Mouse (Mus musculus) layer of hippocampus, adult 9-10 months (tissue): ENCODE data around the gene Cables2.
A peak's percentile ranks its signal among the peaks of the same experiment; 100 is the strongest.
"Not testable (repeated sequence)": the region's sequence is repeated elsewhere in the genome, so short reads cannot be mapped to it uniquely, and the experiment has no call there.

Experiments
- DNase-seq: peaks from one replicate; pipeline ENCODE4 v3.0.0; 2022; ENCODE audit warnings: low spot score

Cables2 gene

DNA sequence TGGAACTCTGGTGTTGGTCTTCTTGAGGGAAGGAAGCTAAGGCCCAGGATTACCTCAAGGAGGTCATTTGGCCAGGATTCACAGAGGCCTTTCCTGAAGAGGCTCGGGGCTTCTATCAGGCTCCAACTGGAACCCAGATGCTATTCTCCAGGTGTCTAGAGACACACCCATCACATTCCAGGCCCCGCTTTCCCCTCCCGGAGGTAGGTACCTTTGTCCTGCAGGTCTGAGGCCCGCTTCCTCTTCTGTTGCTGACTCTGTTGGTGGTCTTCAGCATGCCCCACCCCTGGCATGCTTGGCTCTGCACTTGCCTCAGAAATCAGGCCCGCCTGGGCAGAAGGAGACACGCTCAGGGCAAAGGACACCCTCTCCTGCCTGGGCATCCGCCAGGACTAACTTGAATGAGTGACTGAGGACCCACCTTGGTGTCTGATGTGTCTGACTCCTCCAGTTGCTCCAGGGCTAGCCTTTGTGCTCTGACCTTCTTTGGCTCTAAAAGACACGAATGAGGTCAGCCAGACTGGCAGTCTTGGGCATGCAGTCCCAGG is 4.6 kb upstream of the Cables2 start:
- DNase-seq, result no peak

DNA sequence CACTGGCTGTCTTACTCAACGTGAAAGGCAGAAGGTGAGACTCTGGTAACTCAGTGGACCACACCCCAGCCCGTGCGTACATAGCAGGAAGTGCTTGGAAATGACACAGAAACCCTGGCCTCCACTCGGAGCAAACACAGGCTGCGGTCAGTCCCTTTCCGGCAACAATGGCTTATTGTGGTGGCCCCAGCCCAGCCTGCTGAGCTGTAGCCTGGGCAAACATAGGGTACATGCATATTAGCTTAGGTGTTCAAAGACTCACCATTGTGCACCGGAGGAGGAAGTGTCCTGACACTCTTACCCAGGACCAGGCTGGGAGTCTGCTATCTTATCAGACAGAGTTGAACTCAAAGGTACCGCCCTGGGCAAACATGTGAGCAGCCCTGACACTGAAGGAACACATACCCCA is 3.6 kb upstream of the Cables2 start:
- DNase-seq, result no peak

DNA sequence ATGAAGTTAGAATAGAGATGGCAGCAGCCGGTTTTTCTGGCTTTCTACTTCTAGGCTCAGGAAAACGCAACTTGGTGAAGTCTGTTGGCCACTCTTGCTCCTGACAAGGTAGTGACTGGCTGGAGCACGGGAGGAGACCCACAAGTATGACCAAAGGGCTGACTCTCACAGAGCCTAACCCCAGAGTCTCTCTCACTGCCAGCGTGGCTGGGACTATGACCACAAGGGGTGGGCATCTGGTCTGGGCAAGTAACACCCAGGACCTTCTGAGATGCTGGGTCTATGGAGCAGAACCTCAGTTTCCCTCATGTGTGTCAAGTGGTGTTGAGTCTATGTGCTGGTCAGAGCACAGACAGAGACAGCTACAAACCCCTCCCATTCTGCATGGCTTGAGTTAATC is 3.1 kb upstream of the Cables2 start:
- no peak for DNase-seq

DNA sequence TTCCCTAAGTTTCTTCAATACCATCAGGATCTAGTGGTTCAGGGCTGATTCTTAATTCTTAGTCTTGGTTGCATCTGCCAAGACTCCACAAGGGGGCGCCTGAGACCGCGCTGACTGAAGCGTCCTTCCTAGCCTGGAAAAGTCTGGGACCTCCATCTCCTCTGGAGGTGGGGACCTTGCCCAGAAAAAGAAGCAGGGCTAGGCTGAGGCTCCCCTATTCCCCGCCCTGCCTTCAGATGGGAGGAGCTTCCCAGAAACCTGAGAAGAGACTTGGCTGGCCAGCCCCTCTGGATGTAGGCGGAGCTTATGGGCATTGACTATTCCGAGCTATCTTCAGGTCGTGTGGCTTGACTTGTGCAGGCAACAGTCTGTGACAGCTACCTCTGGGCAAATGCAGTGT is 2.5 kb upstream of the Cables2 start:
- DNase-seq, result no peak

DNA sequence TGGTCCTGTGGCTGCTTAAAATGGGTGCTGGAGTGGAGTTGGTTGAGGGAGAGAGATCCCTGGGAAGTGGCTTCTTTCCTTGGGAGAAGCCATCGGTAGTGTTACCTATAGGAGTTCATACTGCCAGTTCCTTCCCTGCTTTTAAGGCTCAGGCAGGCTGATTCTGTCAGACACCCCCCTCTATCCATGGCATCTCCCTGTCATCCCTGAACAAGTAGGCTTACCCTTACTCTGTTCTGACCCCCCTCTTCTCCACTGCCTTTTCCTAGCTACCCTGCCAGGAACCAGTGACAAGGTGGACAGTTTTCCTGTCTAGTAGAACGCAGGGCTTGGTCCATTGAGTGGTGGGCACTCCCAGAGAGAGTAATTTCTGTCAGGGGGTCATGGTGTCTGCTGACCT is 1.2 kb upstream of the Cables2 start:
- no peak for DNase-seq

DNA sequence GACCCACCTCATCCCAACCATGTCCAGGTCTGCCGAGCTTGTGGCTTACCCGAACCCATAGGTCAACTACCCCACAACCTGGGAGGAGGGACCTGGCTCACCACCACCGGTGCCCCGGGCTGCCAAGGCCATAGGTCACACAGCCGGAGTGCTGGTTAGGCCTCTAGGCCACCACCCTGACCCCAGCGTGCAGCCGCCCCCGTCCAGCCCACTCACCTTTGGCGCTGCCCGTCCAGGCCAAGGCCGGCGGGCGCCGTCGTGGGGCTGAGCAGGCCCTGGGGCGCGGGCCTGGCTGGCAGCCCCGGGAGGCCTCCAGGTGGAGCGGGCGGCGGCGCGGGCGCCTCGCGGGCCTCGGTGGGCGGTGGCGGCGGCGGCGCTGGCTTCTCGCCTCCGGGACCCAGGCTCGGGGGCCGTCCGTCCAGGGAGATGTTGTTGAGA is 393 bp downstream of the Cables2 start:
- DNase-seq, result no peak

DNA sequence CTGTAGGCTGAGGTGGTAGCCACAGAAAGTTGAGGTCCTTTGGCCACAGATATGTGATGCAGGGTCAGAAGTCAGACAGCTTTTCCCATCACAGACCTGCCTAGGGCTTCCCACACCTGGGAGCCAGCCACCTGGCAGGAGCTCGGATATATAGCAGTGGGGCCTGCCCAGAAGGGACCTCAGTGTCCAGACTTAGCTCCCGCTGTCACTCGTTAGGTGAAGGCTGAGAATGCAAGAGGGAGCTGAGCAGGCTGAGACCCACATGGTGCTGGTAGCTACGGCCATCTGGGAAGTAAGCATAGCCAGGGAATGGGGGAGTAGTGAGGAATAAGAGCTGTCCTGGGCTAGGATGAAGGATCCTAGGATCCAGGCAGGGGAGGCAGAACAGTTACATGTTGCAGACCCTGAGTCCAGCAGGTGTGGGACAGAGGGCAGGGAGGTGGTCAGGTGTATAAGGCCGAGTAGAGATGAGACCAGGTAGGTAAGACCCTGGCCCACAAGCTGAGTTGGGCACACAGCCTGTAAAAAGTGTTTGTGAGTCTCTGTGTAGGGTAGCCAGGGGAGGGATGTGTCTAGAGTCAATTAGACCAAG is 1.4 kb downstream of the Cables2 start:
- DNase-seq, result no peak

DNA sequence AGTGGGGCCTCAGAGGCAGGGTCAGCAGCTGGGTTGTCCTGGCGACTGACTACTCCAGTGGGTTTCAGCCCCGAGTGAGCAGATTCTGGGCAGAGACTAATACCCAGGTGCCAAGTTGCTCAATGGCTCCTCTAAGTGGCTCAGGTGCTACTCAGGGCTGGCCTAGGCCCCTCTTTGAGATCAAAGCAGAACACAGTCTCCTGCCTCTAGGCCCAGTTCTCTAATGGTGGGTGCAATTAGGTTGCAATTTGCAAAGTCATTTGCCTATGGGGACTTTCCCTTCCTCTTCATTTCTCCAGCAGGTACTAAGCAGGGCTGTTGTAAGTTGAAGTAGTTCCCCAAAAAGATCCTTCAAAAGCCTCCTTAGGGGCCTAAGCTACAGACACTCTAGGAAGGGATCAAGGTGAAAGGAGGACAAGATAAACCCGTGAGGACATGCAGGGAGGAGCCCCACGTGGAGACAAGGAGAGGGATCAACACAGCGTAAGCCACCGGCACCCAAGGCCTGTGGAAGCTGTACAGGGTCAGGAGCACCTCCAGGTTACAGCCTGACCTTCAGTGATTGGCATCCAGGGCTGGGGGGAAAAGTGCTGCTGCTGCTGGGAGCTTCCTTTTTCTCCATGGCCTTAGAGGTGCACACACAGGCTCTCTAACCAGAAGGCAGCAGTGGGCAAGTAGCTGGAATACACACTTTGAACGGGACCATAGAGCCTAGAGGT is 2.6 kb downstream of the Cables2 start:
- no peak for DNase-seq

DNA sequence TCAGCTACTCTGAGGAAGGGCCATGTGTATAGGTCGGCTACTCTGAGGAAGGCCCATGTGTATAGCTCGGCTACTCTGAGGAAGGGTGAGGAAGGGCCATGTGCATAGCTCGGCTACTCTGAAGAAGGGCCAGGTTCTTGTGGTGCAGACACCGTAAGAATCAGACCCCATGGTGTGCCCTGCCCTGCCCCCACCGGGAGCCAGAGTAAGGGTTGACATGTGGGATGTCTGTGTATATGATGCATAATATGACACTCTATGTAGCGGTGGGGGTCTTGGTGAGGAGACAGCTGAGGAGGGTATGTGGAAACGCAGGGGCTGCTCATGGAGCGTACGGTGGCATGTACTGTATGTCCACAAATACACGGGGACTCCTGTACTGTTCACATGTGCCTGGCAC is 4.0 kb downstream of the Cables2 start:
- DNase-seq, result no peak

DNA sequence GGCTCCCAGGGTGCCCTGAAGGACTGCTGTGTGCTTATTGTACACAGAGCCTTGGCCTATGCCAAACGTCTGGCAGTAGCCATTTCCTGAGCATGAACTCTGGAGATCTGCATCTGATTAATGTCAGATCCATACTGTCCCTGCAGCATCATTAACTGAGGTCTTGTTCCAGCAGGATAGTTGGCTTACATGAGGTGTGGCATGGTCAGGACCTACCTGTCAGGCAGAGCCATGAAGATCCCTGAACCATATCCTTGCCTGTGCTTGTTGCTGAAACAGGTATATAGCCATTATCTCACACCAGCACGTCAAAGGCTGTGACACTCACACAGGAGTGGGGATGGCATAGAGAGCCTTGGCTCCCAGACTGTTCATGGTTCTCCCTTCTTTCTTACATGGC is 5.3 kb downstream of the Cables2 start:
- no peak for DNase-seq

DNA sequence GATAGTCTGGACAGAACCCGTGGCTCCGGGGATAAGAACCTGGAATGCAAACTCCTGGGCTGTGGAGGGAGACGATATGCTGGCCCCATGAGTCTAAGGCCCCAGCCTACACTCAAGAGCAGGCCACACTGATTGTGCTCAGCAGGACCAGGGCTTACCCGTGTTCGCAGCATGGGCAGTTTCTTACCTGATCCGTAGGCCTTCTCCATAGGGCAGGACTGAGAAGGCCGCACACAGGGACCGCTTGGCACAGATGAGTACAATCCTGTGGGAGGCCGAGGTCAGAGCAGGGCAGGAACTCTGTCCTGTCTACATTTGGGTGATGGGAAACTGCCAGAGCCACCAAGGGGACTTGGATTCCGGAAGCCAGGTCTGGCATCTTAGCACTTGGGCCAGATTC is 10.4 kb downstream of the Cables2 start:
- no peak for DNase-seq

DNA sequence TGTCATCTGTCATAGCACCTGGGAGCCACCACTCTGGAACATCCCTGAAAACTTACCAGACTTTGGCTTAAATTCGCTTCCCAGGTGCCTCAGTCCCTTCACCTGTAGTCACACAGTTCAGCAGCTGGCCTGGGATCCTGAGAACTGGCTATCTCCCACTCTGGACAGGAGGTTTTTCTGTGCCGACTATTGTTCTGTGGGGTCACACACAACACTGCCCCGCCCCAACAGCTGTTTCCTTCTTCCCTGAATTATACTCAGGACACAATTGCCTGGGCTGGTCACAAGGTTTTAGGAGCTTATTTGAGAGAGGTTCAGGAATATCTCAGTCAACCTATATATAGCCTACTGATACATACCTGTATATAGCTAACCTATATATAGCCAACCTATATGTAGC is 10.9 kb downstream of the Cables2 start:
- DNase-seq, result no peak

DNA sequence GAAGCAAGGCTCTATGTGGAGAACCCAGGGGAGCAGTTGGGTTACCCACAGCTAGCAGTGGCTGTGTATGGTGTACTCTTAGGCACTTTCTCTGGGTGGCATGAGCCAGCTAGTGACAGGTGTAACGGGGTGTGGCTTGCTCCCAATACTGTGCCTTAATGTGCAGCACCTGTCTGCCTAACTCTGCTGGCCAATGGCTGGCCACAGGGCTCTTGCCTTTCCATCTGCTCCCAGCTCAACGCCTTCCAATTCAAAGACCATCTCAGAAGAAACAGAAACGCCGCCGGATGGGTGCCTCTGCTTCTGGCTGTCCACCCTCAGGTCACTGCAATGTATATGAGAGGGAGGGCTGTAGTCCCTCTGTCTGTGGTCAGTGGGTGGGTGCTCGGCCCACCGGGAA is 11.4 kb downstream of the Cables2 start:
- no peak for DNase-seq

DNA sequence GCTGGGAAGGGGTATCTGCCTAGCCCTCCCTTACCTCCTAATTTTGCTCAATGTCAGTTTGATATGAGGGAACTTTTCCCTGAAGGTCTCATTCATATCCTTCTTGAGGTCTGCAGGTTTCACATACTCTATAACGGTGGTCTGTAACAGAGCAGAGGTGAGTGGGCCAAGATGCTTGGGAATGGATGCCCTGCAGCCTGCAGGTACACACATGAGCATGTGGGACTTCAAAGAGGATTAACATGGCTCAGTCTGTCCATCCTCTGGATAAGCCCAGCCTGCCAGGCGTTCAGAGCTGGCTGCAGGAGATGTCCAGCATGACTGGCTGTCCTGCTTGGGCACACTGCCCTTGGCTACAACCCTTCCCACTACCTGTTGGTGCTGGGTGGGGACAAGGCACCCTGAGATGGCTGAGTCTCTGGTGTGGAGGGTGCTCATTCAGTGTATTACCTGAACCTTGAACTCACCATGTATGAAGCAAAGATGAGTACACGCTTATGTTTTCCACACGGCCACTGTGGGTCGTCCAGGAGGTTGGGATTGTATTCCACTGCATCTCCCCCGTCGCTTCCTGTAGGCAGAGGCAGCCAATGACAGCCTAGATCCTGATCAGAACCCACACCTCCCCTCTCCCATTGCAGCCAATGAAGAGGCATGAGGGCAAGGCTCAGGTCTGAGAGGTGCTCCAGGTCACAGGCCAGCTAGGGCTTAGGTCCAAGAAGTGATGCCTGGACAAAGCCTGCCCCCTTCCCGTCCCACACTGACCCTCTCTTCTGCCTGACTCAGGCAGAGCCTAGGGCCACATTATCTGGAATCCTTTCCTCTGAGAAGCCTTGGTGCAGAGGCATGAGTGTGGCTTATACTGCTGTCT is 12.5 kb downstream of the Cables2 start:
- no peak for DNase-seq

DNA sequence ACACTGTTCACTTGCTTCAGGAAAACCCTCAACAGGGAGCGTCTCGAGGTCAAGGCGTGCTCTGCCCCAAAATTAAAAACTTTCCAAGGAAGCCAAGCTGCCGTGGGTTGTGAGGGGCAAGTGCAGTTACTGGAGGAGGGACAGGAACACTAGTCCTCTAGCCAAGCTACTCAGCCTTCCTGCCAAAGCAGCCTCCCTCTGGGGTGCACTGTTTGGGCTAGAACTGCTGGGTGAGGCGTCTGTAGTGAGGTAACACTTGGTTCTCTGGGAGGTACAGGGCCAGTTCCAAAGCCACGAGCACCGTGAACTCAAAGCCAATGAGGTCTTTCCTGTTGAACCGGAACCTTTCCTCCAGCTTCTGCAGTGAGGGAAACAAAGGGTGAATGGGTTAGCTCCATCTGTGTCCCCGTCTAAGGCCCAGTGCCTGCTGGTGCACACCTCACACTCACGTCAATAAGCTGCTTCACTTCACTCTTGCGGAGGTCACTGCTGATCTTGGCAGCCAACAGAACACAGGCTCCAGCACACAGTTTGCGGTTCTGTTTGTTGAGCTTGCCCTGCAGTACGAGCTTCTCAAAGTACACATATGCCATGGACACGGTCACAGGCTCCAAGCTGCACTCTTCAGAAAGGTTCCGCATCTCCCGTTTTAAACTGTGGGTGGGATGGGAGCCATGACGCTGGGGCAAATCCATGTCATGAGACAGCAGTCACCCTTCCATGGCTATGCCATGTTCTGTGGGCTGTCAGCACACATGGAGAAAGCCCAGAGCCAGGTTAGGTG is 13.3 kb downstream of the Cables2 start:
- not testable (repeated sequence) for DNase-seq

DNA sequence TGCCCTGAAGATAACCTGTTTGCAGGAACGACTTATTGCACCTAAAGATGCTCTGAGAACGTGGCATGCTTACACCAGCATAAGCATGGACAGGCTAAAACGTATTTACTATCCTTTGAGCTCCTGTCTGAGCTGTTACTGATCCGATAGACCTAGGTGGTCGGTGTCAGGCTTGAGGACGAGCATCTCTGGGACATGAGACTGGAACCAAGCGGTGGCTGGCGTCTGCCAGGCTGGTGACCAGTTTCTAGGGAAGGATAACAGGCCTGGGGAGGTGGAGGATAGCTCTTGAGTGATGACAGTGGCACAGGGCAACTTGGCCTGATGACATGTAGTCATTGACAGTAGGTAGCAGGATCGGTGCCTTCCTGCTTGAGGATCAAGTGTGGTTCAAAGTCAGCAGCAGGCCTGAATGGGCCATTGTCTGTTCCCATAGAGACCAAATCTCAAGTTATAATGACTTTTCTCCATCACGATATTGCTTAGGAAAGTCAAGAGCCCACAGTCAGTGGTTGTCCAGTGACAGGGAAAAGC is 14.3 kb downstream of the Cables2 start:
- DNase-seq, result not testable (repeated sequence)

DNA sequence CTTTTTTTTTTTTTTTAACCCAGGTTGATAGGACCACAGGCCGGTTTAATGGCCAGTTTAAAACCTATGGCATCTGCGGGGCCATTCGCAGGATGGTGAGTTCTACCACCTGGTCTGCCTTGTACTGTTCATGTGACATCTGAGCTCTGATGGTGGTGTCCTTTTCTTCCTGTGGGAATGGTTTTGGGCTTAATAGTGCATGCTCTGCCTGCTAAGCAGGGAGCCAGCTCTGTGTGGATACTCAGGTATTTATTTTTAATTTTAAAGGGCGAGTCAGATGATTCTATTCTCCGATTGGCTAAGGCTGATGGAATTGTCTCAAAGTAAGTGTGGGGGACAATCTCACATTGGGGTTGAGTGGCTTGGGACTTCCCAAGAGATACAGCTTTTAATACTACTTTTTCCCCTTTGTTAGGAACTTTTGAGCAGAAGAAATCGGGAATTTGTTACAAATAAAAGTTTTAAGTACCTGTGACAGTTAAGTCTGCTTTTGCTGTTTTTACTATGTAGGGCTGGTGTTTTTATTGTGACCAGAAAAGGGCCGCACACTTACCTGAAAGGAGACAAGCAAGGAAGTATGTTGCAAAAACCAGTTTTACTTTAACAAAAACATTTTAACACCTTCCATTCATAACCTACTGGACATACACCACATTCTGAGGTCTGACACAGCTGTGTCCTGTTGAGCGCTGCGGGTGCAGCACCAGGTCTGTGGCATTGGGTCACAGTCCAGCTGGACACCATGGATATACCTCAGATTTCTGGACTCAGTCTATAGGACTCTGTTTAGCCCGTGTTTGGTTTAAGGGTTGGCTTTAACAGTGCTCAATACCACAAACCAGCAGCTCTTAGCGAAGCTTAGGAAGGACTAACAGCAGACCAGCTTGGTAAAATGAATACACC is 15.1 kb downstream of the Cables2 start:
- DNase-seq, result no peak

DNA sequence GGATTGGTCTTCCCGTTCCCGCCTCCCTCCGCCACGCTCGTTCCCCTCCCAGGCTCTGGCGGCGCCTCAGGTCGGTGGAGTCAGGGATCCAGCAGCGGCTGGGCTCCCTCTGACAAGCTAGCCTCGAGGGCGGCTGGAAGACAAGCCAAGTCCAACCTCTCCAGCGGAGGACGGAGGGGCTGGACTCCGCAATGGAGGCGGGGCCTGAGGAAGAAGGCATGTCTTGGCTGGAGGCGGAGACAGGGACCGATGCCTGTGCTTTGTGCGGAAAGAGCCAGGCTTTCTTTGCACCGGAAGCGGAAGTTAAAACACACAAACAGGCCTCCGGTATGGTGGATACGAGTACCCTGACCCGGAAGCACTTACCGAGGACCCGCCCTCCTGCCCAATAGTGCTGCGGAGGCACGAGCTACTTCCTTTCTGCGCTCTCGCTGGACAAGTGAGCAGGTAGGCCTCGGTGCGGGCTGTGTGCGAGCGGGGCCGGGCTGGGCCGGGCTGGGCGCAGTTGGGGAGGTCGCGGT is 16.2 kb downstream of the Cables2 start, which contains the start of gene Rps21:
Gene Rps21 (plus strand): TSS at position 377 of the 521 bp plus-strand sequence.
- peak; percentile 94 for DNase-seq

DNA sequence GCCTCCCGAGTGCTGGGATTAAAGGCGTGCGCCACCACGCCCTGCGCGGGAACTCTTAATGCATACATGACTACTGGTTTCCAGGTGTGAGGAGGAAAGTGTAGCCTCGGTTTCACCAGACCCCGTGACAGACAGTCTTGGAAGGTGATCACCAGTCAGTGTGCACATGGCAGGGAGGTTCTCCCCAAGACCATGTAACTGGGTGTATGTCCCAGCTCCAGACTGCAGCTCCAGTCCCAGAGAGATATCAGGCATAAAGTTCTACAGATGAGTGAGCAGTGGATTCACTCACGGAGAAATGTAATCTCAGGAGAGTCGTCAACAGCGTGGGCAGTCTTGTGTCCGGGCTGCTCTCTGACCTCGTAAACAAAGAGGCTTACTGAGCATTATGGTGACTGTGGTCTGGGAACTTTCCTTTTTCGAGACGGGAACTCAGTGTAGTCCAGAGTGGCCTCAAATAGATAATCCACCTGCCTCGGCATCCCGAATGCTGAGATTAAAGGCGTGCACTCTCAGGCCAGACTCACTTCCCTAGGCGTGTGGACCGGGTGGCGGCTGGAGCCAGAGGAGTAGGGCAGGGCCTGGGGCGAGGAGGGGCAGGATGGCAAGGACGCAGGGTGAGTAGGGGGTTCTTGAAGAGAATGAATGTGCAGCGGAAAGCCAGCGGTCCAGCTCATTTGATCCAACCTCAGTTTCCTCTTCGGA is 16.8 kb downstream of the Cables2 start:
- no peak for DNase-seq

DNA sequence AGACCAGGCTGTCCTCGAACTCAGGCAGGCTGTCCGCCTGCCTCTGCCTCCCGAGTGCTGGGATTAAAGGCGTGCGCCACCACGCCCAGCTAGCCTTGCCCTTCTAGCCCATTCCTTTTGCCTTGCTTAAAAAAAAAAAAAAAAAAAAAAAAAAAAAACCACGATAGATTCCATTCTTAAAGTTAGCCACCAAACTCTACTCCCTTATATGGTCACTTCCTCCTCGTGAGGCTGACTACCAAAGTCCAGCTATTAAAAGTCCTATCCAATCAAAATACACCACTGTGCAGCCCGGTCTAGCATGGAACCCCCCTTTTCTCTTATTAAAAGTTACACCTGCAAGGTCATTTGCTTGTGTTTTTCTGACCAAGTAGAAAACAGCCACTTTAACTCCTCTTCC is 17.6 kb downstream of the Cables2 start:
- DNase-seq, result no peak
